Mouse (Mus musculus) bone marrow, adult 2 months (tissue): ENCODE measurements around the gene Iah1.

Experiments
- CTCF ChIP-seq: fragments of 200-500 bp; IDR thresholded peaks from 2 replicates; pipeline ENCODE4 v1.5.1; 2011; ENCODE audit warnings: low read length, control low read depth; ENCODE audit not compliant: control insufficient read depth, insufficient read depth
- POLR2A ChIP-seq: fragments of 200-500 bp; IDR thresholded peaks from 2 replicates; pipeline ENCODE4 v1.6.1; 2011; ENCODE audit warnings: low read depth, mild to moderate bottlenecking, control low read depth, low read length, borderline replicate concordance; ENCODE audit not compliant: control insufficient read depth

DNA sequence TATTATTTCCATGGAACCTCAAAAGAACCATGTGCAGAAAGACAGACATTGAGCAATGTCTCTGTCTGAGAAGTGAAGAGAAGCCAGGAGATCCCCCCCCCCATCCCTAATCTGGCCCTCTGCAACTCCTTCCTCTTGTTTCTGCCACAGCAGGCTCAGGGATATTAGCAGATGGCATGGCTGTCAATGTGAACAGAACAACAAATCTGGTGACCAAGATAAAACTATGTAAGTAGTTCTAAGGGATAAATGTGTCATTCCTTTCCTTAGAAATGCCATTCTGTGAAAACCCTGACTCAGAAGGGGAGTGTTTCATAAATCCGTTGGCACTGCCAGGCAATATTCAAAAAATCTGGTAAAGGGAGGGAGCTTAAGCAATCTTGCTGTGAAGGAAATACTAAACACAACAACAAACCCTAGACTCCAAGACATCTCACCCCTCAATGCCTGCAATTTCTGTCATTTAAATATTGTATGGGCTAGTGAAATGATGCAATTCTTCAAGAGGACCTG lies 38.8 kb upstream of the Iah1 start:
- TF ChIP-seq POLR2A (no peak), CTCF (no peak)
